ENCODE assay signal across 9 mouse cellular contexts in the genomic region with DNA sequence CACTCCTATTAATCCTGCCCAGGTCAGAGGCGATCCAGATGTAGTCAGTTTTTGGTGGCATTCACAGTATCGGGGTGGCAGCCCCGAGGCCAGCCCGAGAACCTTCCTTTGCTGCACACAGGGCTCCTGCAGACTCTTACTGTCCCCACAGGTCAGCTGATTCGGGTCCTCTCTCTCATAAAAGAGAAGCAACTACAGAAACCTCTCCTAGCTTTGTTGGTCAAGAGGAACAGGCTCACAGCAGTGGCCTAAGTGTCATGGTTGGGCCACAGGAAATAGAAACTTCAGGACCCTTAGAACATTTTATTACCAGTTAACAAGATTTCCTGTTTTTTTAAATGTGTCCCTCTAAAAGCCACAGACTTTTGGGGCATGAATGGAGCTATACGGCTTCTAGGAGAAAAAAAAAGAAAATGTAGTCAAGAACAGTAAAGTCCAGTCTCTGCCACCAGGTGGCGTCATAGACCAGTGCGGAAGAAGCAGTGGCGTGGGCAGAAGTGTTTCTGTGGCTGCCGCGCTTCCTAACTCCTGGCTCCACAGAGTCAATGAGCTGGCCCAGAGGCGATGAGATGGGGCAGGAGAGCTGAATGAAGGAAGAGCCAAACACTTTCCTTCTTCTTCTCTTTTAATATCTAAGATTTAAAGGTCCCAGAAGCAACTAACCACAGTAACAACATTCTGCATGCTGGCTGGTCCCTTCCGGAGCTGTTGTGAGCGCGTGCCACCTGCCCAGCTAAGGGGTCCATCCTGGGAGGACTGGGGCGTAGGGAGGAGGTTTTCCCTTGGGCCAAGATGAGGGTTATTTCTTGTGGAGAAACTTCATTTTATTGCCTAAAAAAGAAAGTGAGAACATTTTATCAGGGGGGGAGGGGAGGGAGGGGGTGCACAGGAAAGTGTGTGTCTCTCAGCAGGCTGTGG. TPM values are rescaled to one million over a fixed set of nuclear protein-coding genes. Genes with fewer than 3 reads are reported as not detected.
DNase-seq lines count a peak whose midpoint lies in the region; ATAC-seq lines count a peak whose summit lies in the region.
"Had no signal": no experiment of that assay in that cellular context is flagged by ENCODE, and none has a peak within 500 bp of the region (broad histone marks: within the 10 kb centered on the region; RNA-seq: fewer than 3 reads in every experiment).

No protein-coding gene starts in this region.

- DNase-seq in CD4-positive, CD25-positive, alpha-beta regulatory T cell, adult 2 months (ENCODE audit: low read depth, low spot score) = peak; percentile 90
- peak; percentile 91 for DNase-seq in brain, adult 2 months (ENCODE audit: low read depth, low spot score)
- DNase-seq in fibroblast of lung, adult 2 months (ENCODE audit: low read depth) = peak; percentile 43
- peak; percentile 90 for DNase-seq in naive thymus-derived CD4-positive, alpha-beta T cell, adult 2 months (ENCODE audit: low read depth)
- DNase-seq in spleen, postnatal 4 days (ENCODE audit: low spot score in 2 of 2) = peak; percentile 74 to 90

- 47% methylated on average over 16 of the region's 16 CpGs for WGBS in heart, embryonic 13.5 days
- WGBS in kidney, embryonic 16.5 days = 54% methylated on average over 16 of the region's 16 CpGs
- WGBS in liver, embryonic 12.5 days (ENCODE audit: insufficient replicate concordance) = 38% methylated on average over 16 of the region's 16 CpGs

- H3K4me3 ChIP-seq in heart, embryonic 13.5 days = no peak overlapping the region
- no peak overlapping the region for H3K4me3 ChIP-seq in kidney, embryonic 16.5 days (ENCODE audit: low read length)
- H3K4me3 ChIP-seq in liver, embryonic 12.5 days = peak overlapping the region; percentile 27
- H3K4me3 ChIP-seq: embryonic facial prominence, embryonic 12.5 days had no signal

- no peak overlapping the region for H3K9ac ChIP-seq in heart, embryonic 13.5 days
- no peak overlapping the region for H3K9ac ChIP-seq in kidney, embryonic 16.5 days (replicated peaks; ENCODE audit: low read length)
- H3K9ac ChIP-seq in liver, embryonic 12.5 days = no peak overlapping the region
- H3K9ac ChIP-seq: embryonic facial prominence, embryonic 12.5 days had no signal

- no peaks in the 10 kb centered on the region for H3K27me3 ChIP-seq in heart, embryonic 13.5 days (replicated peaks)
- no peaks in the 10 kb centered on the region for H3K27me3 ChIP-seq in kidney, embryonic 16.5 days (ENCODE audit: insufficient read depth, low read length)
- H3K27me3 ChIP-seq in liver, embryonic 12.5 days (replicated peaks) = no peaks in the 10 kb centered on the region
- H3K27me3 ChIP-seq: embryonic facial prominence, embryonic 12.5 days had no signal

- H3K27ac ChIP-seq in heart, embryonic 13.5 days (replicated peaks) = no peak overlapping the region
- no peak overlapping the region for H3K27ac ChIP-seq in kidney, embryonic 16.5 days (ENCODE audit: low read length)
- no peak overlapping the region for H3K27ac ChIP-seq in liver, embryonic 12.5 days
- H3K27ac ChIP-seq: embryonic facial prominence, embryonic 12.5 days had no signal

- peaks cover 3% of the 10 kb centered on the region; the same call in 1 of the 2 replicates for H3K9me3 ChIP-seq in heart, embryonic 13.5 days
- H3K9me3 ChIP-seq in kidney, embryonic 16.5 days (ENCODE audit: low read length) = 0 out of 2 replicates have a peak, but pooled peaks cover 3% of the 10 kb centered on the region
- 0 out of 2 replicates have a peak, but pooled peaks cover 4% of the 10 kb centered on the region for H3K9me3 ChIP-seq in liver, embryonic 12.5 days (replicated peaks)

- H3K4me2 ChIP-seq in heart, embryonic 13.5 days = peak overlapping the region; percentile 42
- no peak overlapping the region for H3K4me2 ChIP-seq in kidney, embryonic 16.5 days (replicated peaks; ENCODE audit: low read depth, low read length)
- peak overlapping the region; percentile 58 for H3K4me2 ChIP-seq in liver, embryonic 12.5 days
- H3K4me2 ChIP-seq: embryonic facial prominence, embryonic 12.5 days had no signal

- no peaks in the 10 kb centered on the region for H3K4me1 ChIP-seq in heart, embryonic 13.5 days
- H3K4me1 ChIP-seq in kidney, embryonic 16.5 days (ENCODE audit: insufficient read depth, low read length) = no peaks in the 10 kb centered on the region
- H3K4me1 ChIP-seq in liver, embryonic 12.5 days = peaks cover 6% of the 10 kb centered on the region; the same call in 1 of the 2 replicates
- H3K4me1 ChIP-seq: embryonic facial prominence, embryonic 12.5 days had no signal

- ATAC-seq in heart, embryonic 13.5 days (ENCODE audit: extremely low read depth, insufficient number of reproducible peaks, low FRiP score, low TSS enrichment) = no peak
- peak; percentile 44; the same call in 1 of the 2 replicates for ATAC-seq in kidney, embryonic 16.5 days (ENCODE audit: low FRiP score, low TSS enrichment)
- ATAC-seq in liver, embryonic 12.5 days = no peak

- H3K36me3 ChIP-seq in heart, embryonic 13.5 days = peaks cover 61% of the 10 kb centered on the region
- peaks cover 16% of the 10 kb centered on the region for H3K36me3 ChIP-seq in kidney, embryonic 16.5 days (ENCODE audit: insufficient read depth, low read length)
- no peaks in the 10 kb centered on the region; the same call in 1 of the 2 replicates for H3K36me3 ChIP-seq in liver, embryonic 12.5 days

RNA-seq across cellular contexts. Expression of a gene that starts 42.6 kb away (rescaled TPM):
- polyA plus RNA-seq in heart, embryonic 13.5 days (2015; fragmentation: Nextera tagmentation; extraction: Ambion mirVana) = 67.2 and 83.4 TPM in 2 replicates
- 59.4 and 64.1 TPM in 2 replicates for polyA plus RNA-seq in kidney, embryonic 16.5 days (2015; fragmentation: Nextera tagmentation; extraction: Ambion mirVana)
- polyA plus RNA-seq in liver, embryonic 12.5 days (2016; fragmentation: Nextera tagmentation; extraction: Ambion mirVana) = 160 and 163 TPM in 2 replicates
